Mouse (Mus musculus) limb, embryonic 14.5 days (tissue): Measurements from ENCODE around the gene Plekha7. TPM values are rescaled to one million over a fixed set of nuclear protein-coding genes. Genes with fewer than 3 reads are reported as not detected.

Experiments
- ATAC-seq: fragments of 200-750 bp; cut with Nextera tagmentation; 2 replicates; pipeline ENCODE4 v1.8.0; 2017; ENCODE audit warnings: low read depth, moderate number of reproducible peaks, moderate TSS enrichment; ENCODE audit not compliant: low FRiP score
- DNase-seq: peaks from one replicate; pipeline ENCODE4 v3.0.0-alpha.2; 2015; ENCODE audit warnings: low spot score
- H3K27ac ChIP-seq: fragments of 300-500 bp; sonication (generic); replicated peaks from 2 replicates; pipeline ENCODE4 v1.5.1; 2014; ENCODE audit warnings: low read depth, mild to moderate bottlenecking, low read length, moderate library complexity, mixed read lengths
- H3K27me3 ChIP-seq: fragments of 300-500 bp; sonication (generic); 2 replicates; pipeline ENCODE4 v1.6.1; 2014; ENCODE audit warnings: low read length, mixed read lengths; ENCODE audit not compliant: control insufficient read depth, insufficient read depth
- H3K36me3 ChIP-seq: fragments of 300-500 bp; sonication (generic); 2 replicates; pipeline ENCODE4 v1.6.1; 2014; ENCODE audit warnings: mild to moderate bottlenecking, low read length, moderate library complexity, mixed read lengths; ENCODE audit not compliant: control insufficient read depth, insufficient read depth
- H3K4me1 ChIP-seq: fragments of 300-500 bp; sonication (generic); 2 replicates; pipeline ENCODE4 v1.6.1; 2014; ENCODE audit warnings: antibody characterized with exemption, low read length, mixed read lengths; ENCODE audit not compliant: control insufficient read depth, insufficient read depth
- H3K4me2 ChIP-seq: fragments of 300-500 bp; sonication (generic); replicated peaks from 2 replicates; pipeline ENCODE4 v1.6.1; 2014; ENCODE audit warnings: low read depth, mild to moderate bottlenecking, low read length, moderate library complexity; ENCODE audit not compliant: severe bottlenecking
- H3K4me3 ChIP-seq: fragments of 300-500 bp; sonication (generic); replicated peaks from 2 replicates; pipeline ENCODE4 v1.5.1; 2014; ENCODE audit warnings: low read length
- H3K9ac ChIP-seq: fragments of 300-500 bp; sonication (generic); 2 replicates; pipeline ENCODE4 v1.6.1; 2014; ENCODE audit warnings: mild to moderate bottlenecking, low read depth, low read length, moderate library complexity; ENCODE audit not compliant: severe bottlenecking
- H3K9me3 ChIP-seq: fragments of 300-500 bp; sonication (generic); 2 replicates; pipeline ENCODE4 v1.6.1; 2016; ENCODE audit warnings: low read length; ENCODE audit not compliant: control insufficient read depth
- POLR2A ChIP-seq: fragments of 200-500 bp; IDR thresholded peaks from 2 replicates; pipeline ENCODE4 v1.8.0; 2012; ENCODE audit warnings: inconsistent platforms, mild to moderate bottlenecking, moderate library complexity, borderline replicate concordance; ENCODE audit not compliant: insufficient read depth, insufficient read length; ENCODE audit errors: extremely low read depth
- WGBS: fragments of 180-500 bp; shearing (Covaris S2); extraction: QIAGEN DNeasy Blood & Tissue Kit; methylation state at CpG from one replicate; pipeline ENCODE4 v1.1.7; 2014; 5-methylcytosine and 5-hydroxymethylcytosine counted together
- polyA plus RNA-seq, 2 experiments: library from polyadenylated mRNA; depleted of rRNA in 1 of 2; stranded (reverse) in 1 of 2; unstranded in 1 of 2; fragments of >200 nt; fragmentation: Nextera tagmentation in 1 of 2; extraction: Ambion mirVana in 1 of 2; gene quantifications; 2 replicates each; pipeline versions ENCODE4 v1.2.1 to v1.2.3; 2012 to 2014

The Plekha7 gene
- polyA plus RNA-seq, 2 experiments, result 9.9 to 14.3 TPM

GRCm38 (mm10) chr7:116221883-116222282 lies 86.3 kb downstream of the Plekha7 start:
- 0 out of 2 replicates have a peak, but pooled peaks cover 4% of the 10 kb centered on the region for H3K4me1 ChIP-seq
- H3K9ac ChIP-seq, result no peak overlapping the region
- no peak overlapping the region for H3K27ac ChIP-seq
- H3K9me3 ChIP-seq, result no peaks in the 10 kb centered on the region
- H3K36me3 ChIP-seq, result no peaks in the 10 kb centered on the region
- no peak overlapping the region for H3K4me2 ChIP-seq
- ATAC-seq (no peak), DNase-seq (no peak)
- WGBS, result 35% methylated on average over 7 of the region's 7 CpGs
- no peak for TF ChIP-seq POLR2A
- H3K4me3 ChIP-seq, result no peak overlapping the region
- no peaks in the 10 kb centered on the region for H3K27me3 ChIP-seq

- no peaks in the 10 kb centered on the region for H3K36me3 ChIP-seq
- no peaks in the 10 kb centered on the region for H3K27me3 ChIP-seq
- no peak overlapping the region for H3K4me3 ChIP-seq
- no peak for TF ChIP-seq POLR2A
- ATAC-seq (no peak), DNase-seq (no peak)
- WGBS, result 83% methylated on average over 12 of the region's 12 CpGs
- no peak overlapping the region for H3K9ac ChIP-seq
- H3K4me2 ChIP-seq, result no peak overlapping the region
- no peak overlapping the region for H3K27ac ChIP-seq
- peaks cover 4% of the 10 kb centered on the region; the same call in 1 of the 2 replicates for H3K9me3 ChIP-seq
- 0 out of 2 replicates have a peak, but pooled peaks cover 2% of the 10 kb centered on the region for H3K4me1 ChIP-seq
These were observed 88.0 kb downstream of the Plekha7 start for GRCm38 (mm10) chr7:116220103-116220707.

- TF ChIP-seq POLR2A, result no peak
- 93% methylated on average over 7 of the region's 7 CpGs for WGBS
These were observed 90.4 kb downstream of the Plekha7 start for GRCm38 (mm10) chr7:116217747-116218146.

GRCm38 (mm10) chr7:116211904-116212303 lies 96.3 kb downstream of the Plekha7 start:
- peaks cover 27% of the 10 kb centered on the region for H3K4me1 ChIP-seq
- ATAC-seq, result no peak
- no peak overlapping the region for H3K27ac ChIP-seq
- no peak overlapping the region for H3K9ac ChIP-seq
- 15% methylated on average over 9 of the region's 9 CpGs for WGBS
- DNase-seq, result no peak
- no peaks in the 10 kb centered on the region for H3K27me3 ChIP-seq
- TF ChIP-seq POLR2A, result no peak
- H3K4me2 ChIP-seq, result no peak overlapping the region
- H3K36me3 ChIP-seq, result no peaks in the 10 kb centered on the region
- H3K9me3 ChIP-seq, result peaks cover 4% of the 10 kb centered on the region; the same call in 1 of the 2 replicates
- no peak overlapping the region for H3K4me3 ChIP-seq

More at GRCm38 (mm10) chr7:116217747-116218146, 90.4 kb downstream of the Plekha7 start:
- no peak overlapping the region for H3K4me3 ChIP-seq
- H3K9me3 ChIP-seq, result peaks cover 4% of the 10 kb centered on the region; the same call in 1 of the 2 replicates
- H3K36me3 ChIP-seq, result no peaks in the 10 kb centered on the region
- H3K27me3 ChIP-seq, result no peaks in the 10 kb centered on the region
- no peak overlapping the region for H3K9ac ChIP-seq
- ATAC-seq (no peak), DNase-seq (no peak)
- no peak overlapping the region for H3K4me2 ChIP-seq
- H3K27ac ChIP-seq, result no peak overlapping the region
- H3K4me1 ChIP-seq, result 0 out of 2 replicates have a peak, but pooled peaks cover 2% of the 10 kb centered on the region

GRCm38 (mm10) chr7:116209926-116210631 lies 98.1 kb downstream of the Plekha7 start:
- Histone ChIP-seq H3K9ac (no peak overlapping the region), H3K4me3 (no peak overlapping the region), H3K27ac (no peak overlapping the region; the same call in 1 of the 2 replicates), H3K27me3 (no peaks in the 10 kb centered on the region), H3K4me1 (peaks cover 27% of the 10 kb centered on the region), H3K36me3 (no peaks in the 10 kb centered on the region), H3K4me2 (peak overlapping the region; percentile 18; the same call in 1 of the 2 replicates), H3K9me3 (no peaks in the 10 kb centered on the region)
- no peak for TF ChIP-seq POLR2A
- 23% methylated on average over 10 of the region's 10 CpGs for WGBS
- peak; percentile 30 for DNase-seq
- ATAC-seq, result peak; percentile 41
